ENCODE assay signal across 8 mouse cellular contexts in the genomic region with DNA sequence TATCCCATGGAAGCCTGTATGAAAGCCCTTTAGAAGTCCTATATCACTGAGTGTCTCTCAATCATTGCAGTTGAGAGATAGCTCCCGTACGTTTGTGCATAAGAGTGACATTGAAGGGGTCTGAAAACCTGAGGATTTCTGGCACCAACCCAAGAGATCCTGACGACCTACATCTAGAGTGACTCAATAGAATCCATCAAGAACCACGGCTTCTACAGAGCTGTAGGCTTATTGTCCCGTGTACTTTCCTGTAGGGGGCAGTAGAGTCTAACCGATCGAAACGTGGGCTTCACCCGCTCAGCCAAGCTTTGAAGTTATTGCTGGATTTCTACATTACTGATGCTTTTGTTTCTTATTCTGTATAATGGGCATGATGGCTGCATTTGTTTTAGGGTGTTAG.
DNase-seq lines count a peak whose midpoint lies in the region; ATAC-seq lines count a peak whose summit lies in the region.

No protein-coding gene starts in this region.

- no peaks in the 10 kb centered on the region for H3K4me1 ChIP-seq in forebrain, embryonic 11.5 days (replicated peaks; ENCODE audit: control insufficient read depth, insufficient read depth, low read length)
- no peaks in the 10 kb centered on the region for H3K4me1 ChIP-seq in forebrain, embryonic 10.5 days
- H3K4me1 ChIP-seq in embryonic facial prominence, embryonic 12.5 days = no peaks in the 10 kb centered on the region; the same call in 1 of the 2 replicates
- H3K4me1 ChIP-seq in kidney, embryonic 14.5 days (ENCODE audit: control insufficient read depth, insufficient read depth, low read length) = peaks cover 15% of the 10 kb centered on the region; the same call in 1 of the 2 replicates

- no peak for DNase-seq in forebrain, embryonic 11.5 days (ENCODE audit: low spot score)
- no peak for DNase-seq in forebrain, embryonic 10.5 days (ENCODE audit: extremely low spot score, low spot score)
- DNase-seq in urinary bladder, postnatal 14 days (ENCODE audit: low spot score) = peak; percentile 22
- DNase-seq in urinary bladder, postnatal 10 days (ENCODE audit: low spot score) = no peak
- DNase-seq in lung, postnatal 14 days = peak; percentile 20
- DNase-seq in thymus, postnatal 14 days = no peak

- 31% methylated on average over 9 of the region's 9 CpGs for WGBS in forebrain, embryonic 11.5 days
- 36% methylated on average over 9 of the region's 9 CpGs for WGBS in forebrain, embryonic 10.5 days
- 33% methylated on average over 9 of the region's 9 CpGs for WGBS in embryonic facial prominence, embryonic 12.5 days
- 44% methylated on average over 9 of the region's 9 CpGs for WGBS in kidney, embryonic 14.5 days

- no peaks in the 10 kb centered on the region for H3K27me3 ChIP-seq in forebrain, embryonic 11.5 days (ENCODE audit: control insufficient read depth, insufficient read depth, low read length)
- H3K27me3 ChIP-seq in forebrain, embryonic 10.5 days (ENCODE audit: poor library complexity, severe bottlenecking) = no peaks in the 10 kb centered on the region
- no peaks in the 10 kb centered on the region for H3K27me3 ChIP-seq in embryonic facial prominence, embryonic 12.5 days
- no peaks in the 10 kb centered on the region for H3K27me3 ChIP-seq in kidney, embryonic 14.5 days (ENCODE audit: control insufficient read depth, insufficient read depth, low read length)

- no peak overlapping the region for H3K4me3 ChIP-seq in forebrain, embryonic 11.5 days (ENCODE audit: low read depth, low read length)
- no peak overlapping the region for H3K4me3 ChIP-seq in forebrain, embryonic 10.5 days
- H3K4me3 ChIP-seq in embryonic facial prominence, embryonic 12.5 days = no peak overlapping the region
- no peak overlapping the region for H3K4me3 ChIP-seq in kidney, embryonic 14.5 days (ENCODE audit: low read length)

- H3K27ac ChIP-seq in forebrain, embryonic 11.5 days (ENCODE audit: low read depth, low read length) = no peak overlapping the region
- no peak overlapping the region for H3K27ac ChIP-seq in forebrain, embryonic 10.5 days
- no peak overlapping the region for H3K27ac ChIP-seq in embryonic facial prominence, embryonic 12.5 days
- H3K27ac ChIP-seq in kidney, embryonic 14.5 days (ENCODE audit: low read depth, low read length) = no peak overlapping the region

- no peaks in the 10 kb centered on the region for H3K36me3 ChIP-seq in forebrain, embryonic 11.5 days (ENCODE audit: control insufficient read depth, insufficient read depth, low read length)
- no peaks in the 10 kb centered on the region for H3K36me3 ChIP-seq in forebrain, embryonic 10.5 days (replicated peaks)
- no peaks in the 10 kb centered on the region for H3K36me3 ChIP-seq in embryonic facial prominence, embryonic 12.5 days
- no peaks in the 10 kb centered on the region for H3K36me3 ChIP-seq in kidney, embryonic 14.5 days (ENCODE audit: control insufficient read depth, insufficient read depth, low read length)

- no peaks in the 10 kb centered on the region for H3K9me3 ChIP-seq in forebrain, embryonic 11.5 days (ENCODE audit: control insufficient read depth, low read length)
- no peaks in the 10 kb centered on the region for H3K9me3 ChIP-seq in forebrain, embryonic 10.5 days
- H3K9me3 ChIP-seq in embryonic facial prominence, embryonic 12.5 days = no peaks in the 10 kb centered on the region
- H3K9me3 ChIP-seq in kidney, embryonic 14.5 days (ENCODE audit: control insufficient read depth, low read length) = no peaks in the 10 kb centered on the region

- H3K4me2 ChIP-seq in forebrain, embryonic 11.5 days (ENCODE audit: low read depth, low read length, severe bottlenecking) = no peak overlapping the region
- H3K4me2 ChIP-seq in embryonic facial prominence, embryonic 12.5 days (replicated peaks) = no peak overlapping the region
- H3K4me2 ChIP-seq in kidney, embryonic 14.5 days (replicated peaks; ENCODE audit: low read depth, low read length) = no peak overlapping the region

- H3K9ac ChIP-seq in forebrain, embryonic 11.5 days (ENCODE audit: low read length) = no peak overlapping the region
- no peak overlapping the region for H3K9ac ChIP-seq in embryonic facial prominence, embryonic 12.5 days
- no peak overlapping the region for H3K9ac ChIP-seq in kidney, embryonic 14.5 days (ENCODE audit: low read depth, low read length)

- peak; percentile 65; the same call in 1 of the 2 replicates for ATAC-seq in forebrain, embryonic 11.5 days (replicated peaks; ENCODE audit: low FRiP score)
- peak; percentile 56; the same call in 1 of the 2 replicates for ATAC-seq in embryonic facial prominence, embryonic 12.5 days (ENCODE audit: insufficient number of reproducible peaks, insufficient read depth, low FRiP score, low TSS enrichment)
- peak; percentile 65; the same call in 1 of the 2 replicates for ATAC-seq in kidney, embryonic 14.5 days (ENCODE audit: low FRiP score, low TSS enrichment)

Comparison
In these comparisons a context has a peak if more than half of its experiments do, and no peak if none do; other contexts are left out.
1. DNase-seq: peak in urinary bladder, postnatal 14 days (single experiment) and lung, postnatal 14 days (single experiment); none in forebrain, embryonic 11.5 days (single experiment), forebrain, embryonic 10.5 days (single experiment), urinary bladder, postnatal 10 days (single experiment) and thymus, postnatal 14 days (single experiment).
2. Peak in every context shown above with its lines, with median percentiles within 50 percentile points of each other: ATAC-seq.